Mouse (Mus musculus) layer of hippocampus, postnatal 10 days (tissue): ENCODE data around the gene Nol9. TPM values are rescaled to one million over a fixed set of nuclear protein-coding genes. Genes with fewer than 3 reads are reported as not detected.

Source experiments
- DNase-seq, 2 experiments: peaks; one replicate each; pipeline ENCODE4 v3.0.0; 2021; ENCODE audit warnings: low spot score in 2 of 2
- total RNA-seq, 2 experiments: library from RNA; stranded (reverse); gene quantifications; 2 replicates each; pipeline ENCODE4 v1.2.3; 2021

Nol9 gene
- total RNA-seq, 2 experiments from 2014 or later, result 27.3 to 31.6 TPM

DNA sequence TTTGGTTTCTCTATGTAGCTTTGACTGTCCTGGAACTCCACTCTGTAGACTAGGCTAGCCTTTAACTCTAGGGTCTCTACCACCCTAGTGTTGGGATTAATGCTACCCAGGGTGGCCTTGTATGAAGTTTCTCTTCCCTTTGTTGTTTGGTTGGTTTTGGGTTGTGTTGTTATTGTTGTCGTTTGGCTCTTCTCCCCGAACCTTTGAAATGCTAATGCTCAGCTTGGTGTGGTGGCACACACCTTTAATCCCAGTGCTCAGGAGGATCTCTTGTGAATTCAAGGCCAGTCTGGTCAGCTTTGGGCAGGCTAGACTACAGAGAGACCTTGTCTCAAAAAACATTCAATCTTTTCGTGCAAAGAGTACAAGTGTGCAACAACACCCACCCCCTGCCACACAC is 4.0 kb downstream of the Nol9 start:
- DNase-seq, result no peak

DNA sequence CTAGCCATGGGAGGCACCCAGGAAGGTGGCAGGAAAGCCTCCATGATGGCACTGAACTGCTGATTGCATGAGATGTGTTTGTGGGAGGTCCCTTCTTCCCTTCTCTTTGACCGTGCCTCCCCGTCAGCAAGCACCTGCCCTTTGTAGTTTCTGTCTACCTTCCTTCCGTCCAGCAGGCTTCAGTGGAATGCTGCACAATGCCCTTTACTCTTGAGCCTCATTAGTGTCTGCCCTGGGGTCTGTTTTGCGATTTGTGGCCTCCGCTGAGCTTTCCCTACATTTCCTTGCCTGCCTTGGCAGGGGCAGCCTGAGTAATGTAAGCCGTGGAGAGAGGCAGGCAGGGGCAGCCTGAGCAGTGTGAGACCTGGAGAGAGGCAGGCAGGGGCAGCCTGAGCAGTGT is 5.5 kb downstream of the Nol9 start:
- no peak for DNase-seq

GRCm38 (mm10) chr4:152062390-152063110 is 23.4 kb downstream of the Nol9 start:
- DNase-seq, result no peak

- DNase-seq, result no peak
These were observed 28.2 kb downstream of the Nol9 start for GRCm38 (mm10) chr4:152067280-152067679.

- DNase-seq, result no peak
These were observed 29.1 kb downstream of the Nol9 start for GRCm38 (mm10) chr4:152068166-152068724.

- no peak for DNase-seq
These were observed 30.1 kb downstream of the Nol9 start for GRCm38 (mm10) chr4:152069245-152069644.

DNA sequence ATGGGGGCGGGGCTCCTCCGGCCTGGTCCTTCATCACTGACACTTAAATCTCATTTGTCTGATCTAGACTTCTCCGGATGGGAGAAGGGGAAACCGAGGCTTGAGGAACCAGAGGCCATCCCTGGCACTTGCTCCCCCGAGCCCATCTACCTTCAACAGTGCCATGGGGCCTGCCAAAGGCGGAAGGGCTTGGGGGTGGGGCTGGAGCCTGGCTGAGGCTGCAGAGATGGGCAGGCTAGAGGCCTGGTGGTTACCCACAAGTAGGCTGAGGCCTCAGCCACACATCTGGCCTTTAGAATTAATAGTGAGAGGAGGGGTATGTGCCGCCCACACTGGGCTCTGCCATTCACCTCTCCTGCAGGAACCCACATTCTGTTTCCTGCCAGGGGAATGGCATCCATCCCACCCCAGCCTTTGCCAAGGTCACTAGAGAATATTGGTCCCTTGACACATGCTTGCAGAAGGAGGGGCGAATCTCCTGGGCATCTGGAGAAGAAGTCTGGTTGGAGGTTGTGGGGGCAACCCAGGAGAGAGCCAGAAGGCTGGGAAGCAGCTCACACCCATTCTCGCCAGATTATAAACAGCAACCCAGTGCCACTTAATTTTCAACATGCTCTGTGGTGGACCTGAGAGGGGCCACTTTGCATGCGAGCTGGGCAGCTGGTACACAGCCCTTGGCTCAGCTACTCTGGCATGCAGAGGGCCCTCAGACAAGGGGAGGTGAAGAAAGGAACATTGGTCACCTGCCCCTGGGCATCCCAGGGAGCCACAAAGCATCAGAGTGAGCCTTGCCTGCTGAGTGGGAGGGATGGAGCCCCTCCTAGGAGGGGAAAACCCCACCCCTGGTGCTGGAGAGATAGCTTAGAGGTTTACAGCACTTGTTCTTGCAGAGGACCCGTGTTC is 31.6 kb downstream of the Nol9 start:
- DNase-seq, result no peak

DNA sequence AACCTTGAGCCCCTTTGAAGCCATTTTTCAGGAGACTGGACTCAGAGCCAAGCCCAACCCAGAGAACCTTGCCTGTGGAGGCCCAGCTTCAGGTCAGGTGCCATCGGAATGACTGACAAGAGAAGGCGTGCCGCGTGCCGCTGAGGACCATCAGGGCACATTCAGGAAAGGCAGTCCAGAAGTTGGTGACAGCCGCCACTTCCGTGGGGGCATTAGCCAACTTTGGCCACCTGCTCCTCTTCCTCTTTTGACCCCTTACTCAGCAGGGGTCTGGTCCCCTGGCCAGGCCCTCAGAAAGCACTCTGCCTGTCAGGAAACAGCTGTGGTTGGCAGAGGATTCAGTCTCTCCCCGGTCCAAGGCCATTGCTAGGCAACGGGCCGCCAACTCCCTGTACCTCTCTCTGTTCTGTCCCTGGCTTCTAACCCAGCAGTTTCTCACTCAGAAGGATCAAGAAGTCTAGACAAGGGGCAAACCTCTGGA is 33.0 kb downstream of the Nol9 start, which contains the start of gene Plekhg5:
Plekhg5 (plus strand) TSS at position 378 of the 481 bp plus-strand sequence.
- DNase-seq, result peak in 1 of 2 experiments; percentile 63

GRCm38 (mm10) chr4:152072655-152073054 is 33.5 kb downstream of the Nol9 start:
- no peak for DNase-seq

- DNase-seq, result no peak
These were observed 34.6 kb downstream of the Nol9 start for GRCm38 (mm10) chr4:152073715-152074114.

GRCm38 (mm10) chr4:152074548-152074947 is 35.4 kb downstream of the Nol9 start:
- DNase-seq, result no peak

- no peak for DNase-seq
These were observed 38.1 kb downstream of the Nol9 start for GRCm38 (mm10) chr4:152077191-152077590.

- DNase-seq, result no peak
These were observed 39.0 kb downstream of the Nol9 start for GRCm38 (mm10) chr4:152078105-152078530.

- no peak for DNase-seq
These were observed 40.1 kb downstream of the Nol9 start for GRCm38 (mm10) chr4:152079261-152079660.

GRCm38 (mm10) chr4:152079931-152080330 is 40.8 kb downstream of the Nol9 start:
- no peak for DNase-seq

DNA sequence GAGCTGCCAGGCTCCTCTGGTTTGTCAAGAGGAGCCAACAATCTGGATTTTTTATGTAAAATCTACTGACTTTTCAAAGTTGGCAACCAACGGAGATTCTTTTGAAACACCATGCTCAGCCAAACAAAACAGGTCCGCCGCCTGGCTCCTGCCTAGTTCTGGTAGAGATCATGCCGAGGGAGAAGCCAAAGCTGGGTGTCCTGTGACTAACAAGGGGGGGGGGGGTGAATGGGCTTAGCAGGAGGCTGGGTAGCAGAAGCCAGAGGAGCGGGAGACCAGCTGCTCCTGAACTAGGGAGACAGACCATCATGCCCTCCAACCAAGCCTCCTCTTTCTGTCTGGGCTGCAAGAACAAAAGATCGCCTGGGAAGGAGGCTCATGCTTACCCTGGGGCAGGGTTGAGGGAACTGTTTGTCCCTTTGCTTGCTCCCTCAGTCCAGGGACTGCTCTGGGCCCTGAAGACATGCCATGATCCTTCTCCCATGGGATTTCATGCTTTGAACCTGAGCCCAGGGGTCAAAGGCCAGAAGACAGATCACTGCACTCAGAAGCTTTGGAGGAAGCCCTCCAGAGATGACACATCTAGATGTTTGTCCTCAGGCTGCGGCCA is 44.6 kb downstream of the Nol9 start:
- DNase-seq, result peak in 1 of 2 experiments; percentile 20

DNA sequence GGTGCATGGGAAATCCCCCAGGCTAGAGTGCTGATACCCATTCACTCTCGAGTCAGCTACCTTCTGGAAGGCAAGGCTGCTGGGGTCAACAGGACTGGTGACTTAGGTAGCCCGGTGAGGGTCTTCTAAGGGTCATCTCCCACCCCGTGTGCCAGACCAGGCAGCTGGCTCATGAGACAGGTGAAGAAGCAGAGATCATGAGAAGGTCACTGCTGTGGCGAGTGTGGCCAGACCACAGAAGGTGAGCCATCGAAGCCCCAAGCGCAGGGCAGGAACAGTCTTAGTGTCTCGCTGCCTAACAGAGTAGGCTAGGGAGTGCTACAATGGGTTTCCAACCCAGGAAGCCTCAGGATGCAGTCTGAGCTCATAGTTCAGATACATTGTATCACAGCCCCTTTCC is 45.5 kb downstream of the Nol9 start:
- DNase-seq, result no peak

DNA sequence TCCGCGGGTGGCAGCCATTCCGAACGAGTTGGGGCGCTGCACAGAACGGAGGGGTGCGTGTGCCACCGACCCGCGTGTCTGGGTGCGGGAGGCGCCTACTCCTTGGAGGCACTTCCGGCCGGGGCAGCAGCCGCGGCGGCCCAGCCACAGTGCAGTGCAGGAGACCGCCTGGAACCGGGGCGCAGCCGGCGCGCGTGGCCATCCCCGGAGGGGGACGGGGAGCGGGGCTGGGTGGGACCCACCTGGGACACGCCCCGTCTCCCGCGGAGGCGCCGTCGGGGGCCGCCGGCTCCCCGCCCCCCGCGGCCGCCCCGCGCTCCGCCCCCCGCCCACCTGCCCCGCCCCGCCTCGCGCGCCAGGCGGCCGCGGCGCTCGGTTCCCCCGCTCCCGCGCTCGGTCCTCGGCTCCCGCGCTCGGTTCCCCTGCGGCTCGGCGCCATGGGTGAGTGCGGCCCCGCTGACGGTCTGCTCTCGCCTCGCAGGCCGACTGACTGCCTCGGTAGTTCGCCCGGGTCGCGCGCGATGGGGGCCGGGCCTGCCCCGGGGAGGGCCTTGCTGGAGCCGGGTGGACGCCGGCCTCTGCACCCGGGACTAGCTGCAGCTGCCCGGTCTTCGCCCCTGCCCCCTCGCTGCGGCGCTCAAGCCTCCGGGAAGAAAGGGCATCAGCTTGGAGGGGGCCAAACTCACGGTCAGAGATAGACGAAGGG is 47.5 kb downstream of the Nol9 start:
- DNase-seq, result peak; percentile 59 to 74

GRCm38 (mm10) chr4:152087211-152088081 is 48.3 kb downstream of the Nol9 start:
- DNase-seq, result peak in 1 of 2 experiments; percentile 39

- DNase-seq, result peak in 1 of 2 experiments; percentile 55
These were observed 49.0 kb downstream of the Nol9 start for GRCm38 (mm10) chr4:152088133-152088532.
